ENCODE assay signal across 23 mouse cellular contexts in genomic region chr6:126484887-126485286, GRCm38 (mm10). TPM values are rescaled to one million over a fixed set of nuclear protein-coding genes. Genes with fewer than 3 reads are reported as not detected.
A peak's percentile ranks its signal among the peaks of the same experiment; 100 is the strongest.
DNase-seq lines count a peak whose midpoint lies in the region; ATAC-seq and TF ChIP-seq lines count a peak whose summit lies in the region.
"Had no signal": no experiment of that assay in that cellular context is flagged by ENCODE, and none has a peak within 500 bp of the region (broad histone marks: within the 10 kb centered on the region; RNA-seq: fewer than 3 reads in every experiment).

No protein-coding gene starts in this region.

- intact Hi-C loops in heart, adult 2 months (cut with DNase I): no loop called here

- WGBS in heart, embryonic 15.5 days: 31% methylated on average over 4 of the region's 4 CpGs
- WGBS in heart, adult 2 months: 46% methylated on average over 4 of the region's 4 CpGs
- WGBS in stomach, postnatal 0 days: 44% methylated on average over 3 of the region's 4 CpGs
- 43% methylated on average over 4 of the region's 4 CpGs for WGBS in lung, adult 2 months

- H3K9ac ChIP-seq in heart, embryonic 15.5 days: no peak overlapping the region
- H3K9ac ChIP-seq in heart, adult 2 months (ENCODE audit: low read depth, low read length): no peak overlapping the region
- H3K9ac ChIP-seq in stomach, postnatal 0 days (ENCODE audit: low read length): no peak overlapping the region
- H3K9ac ChIP-seq: forebrain, embryonic 12.5 days; limb, embryonic 13.5 days; liver, embryonic 14.5 days; midbrain, embryonic 15.5 days had no signal

- peak; percentile 79 for DNase-seq in adrenal gland, adult 2 months
- no peak for DNase-seq in adrenal gland, postnatal 10 days
- DNase-seq in heart, adult 2 months: no peak
- peak; percentile 50 for DNase-seq in adrenal gland, postnatal 14 days
- DNase-seq in stomach, postnatal 0 days (ENCODE audit: low spot score): no peak
- no peak for DNase-seq in lung, adult 2 months
- DNase-seq in spleen, adult 18-20 months: no peak
- DNase-seq: B cell, adult 2 months; cerebellum, adult 9-11 months; gastrocnemius, postnatal 36 days; kidney, adult 18-20 months; kidney, postnatal 25 days; layer of hippocampus, adult 9-11 months; thymus, postnatal 14 days had no signal

- H3K27ac ChIP-seq in heart, embryonic 15.5 days: no peak overlapping the region
- no peak overlapping the region for H3K27ac ChIP-seq in heart, adult 2 months
- no peak overlapping the region for H3K27ac ChIP-seq in stomach, postnatal 0 days (replicated peaks)
- H3K27ac ChIP-seq: forebrain, embryonic 12.5 days; hindbrain, postnatal 0 days; limb, embryonic 13.5 days; liver, embryonic 14.5 days; midbrain, embryonic 15.5 days had no signal

- H3K4me2 ChIP-seq in heart, embryonic 15.5 days: no peak overlapping the region
- no peak overlapping the region for H3K4me2 ChIP-seq in stomach, postnatal 0 days (replicated peaks; ENCODE audit: low read depth)
- H3K4me2 ChIP-seq: forebrain, embryonic 12.5 days; limb, embryonic 13.5 days; midbrain, embryonic 15.5 days had no signal

- H3K4me3 ChIP-seq in heart, embryonic 15.5 days: no peak overlapping the region
- no peak overlapping the region for H3K4me3 ChIP-seq in heart, adult 2 months
- no peak overlapping the region for H3K4me3 ChIP-seq in stomach, postnatal 0 days (ENCODE audit: low read depth, low read length)
- H3K4me3 ChIP-seq in lung, adult 2 months (replicated peaks; ENCODE audit: extremely low read depth, low read depth, low read length): no peak overlapping the region
- H3K4me3 ChIP-seq: forebrain, embryonic 12.5 days; limb, embryonic 13.5 days; midbrain, embryonic 15.5 days had no signal

- ATAC-seq in heart, embryonic 15.5 days (replicated peaks; ENCODE audit: insufficient number of reproducible peaks, insufficient read depth, low FRiP score, low read depth): 0 out of 2 replicates have a peak, but pooled peaks have one; percentile 38
- ATAC-seq in stomach, postnatal 0 days (ENCODE audit: low FRiP score, low TSS enrichment): 0 out of 2 replicates have a peak, but pooled peaks have one; percentile 24
- ATAC-seq: hindbrain, postnatal 0 days; lung, postnatal 0 days; midbrain, embryonic 15.5 days had no signal

- no peaks in the 10 kb centered on the region for H3K36me3 ChIP-seq in heart, embryonic 15.5 days
- H3K36me3 ChIP-seq in heart, adult 2 months (ENCODE audit: control insufficient read depth, insufficient read depth, low read length): no peaks in the 10 kb centered on the region
- H3K36me3 ChIP-seq in stomach, postnatal 0 days (ENCODE audit: control insufficient read depth, insufficient read depth, low read length): no peaks in the 10 kb centered on the region
- H3K36me3 ChIP-seq: forebrain, embryonic 12.5 days; limb, embryonic 13.5 days; midbrain, embryonic 15.5 days had no signal

- TF ChIP-seq EP300 in heart, adult 2 months (IDR thresholded peaks at IDR 0.05; ENCODE audit: insufficient read depth, low read depth, low read length): no peak
- no peak for TF ChIP-seq EP300 in stomach, postnatal 0 days (optimal IDR thresholded peaks at IDR 0.05)

- TF ChIP-seq CTCF in heart, adult 2 months (IDR thresholded peaks at IDR 0.05): no peak
- TF ChIP-seq CTCF in stomach, postnatal 0 days (IDR thresholded peaks at IDR 0.05; ENCODE audit: low read depth): peak; percentile 17; the same call in 1 of the 2 replicates
- TF ChIP-seq CTCF in lung, adult 2 months (IDR thresholded peaks at IDR 0.05; ENCODE audit: insufficient read depth, low read length): no peak

- no peak for TF ChIP-seq POLR2A in heart, adult 2 months (IDR thresholded peaks at IDR 0.05; ENCODE audit: insufficient read depth, low read depth, low read length)
- TF ChIP-seq POLR2A in lung, adult 2 months (IDR thresholded peaks at IDR 0.05; ENCODE audit: borderline replicate concordance, extremely low read depth, low read depth, low read length): no peak

- peaks cover 5% of the 10 kb centered on the region; the same call in 1 of the 2 replicates for H3K4me1 ChIP-seq in heart, embryonic 15.5 days (replicated peaks)
- no peaks in the 10 kb centered on the region for H3K4me1 ChIP-seq in heart, adult 2 months (ENCODE audit: control insufficient read depth, insufficient read depth, low read length)
- no peaks in the 10 kb centered on the region for H3K4me1 ChIP-seq in stomach, postnatal 0 days (replicated peaks; ENCODE audit: control insufficient read depth, insufficient read depth)
- no peaks in the 10 kb centered on the region for H3K4me1 ChIP-seq in lung, adult 2 months (ENCODE audit: control insufficient read depth, insufficient read depth, low read length)
- H3K4me1 ChIP-seq: forebrain, embryonic 12.5 days; limb, embryonic 13.5 days; midbrain, embryonic 15.5 days had no signal

- no peaks in the 10 kb centered on the region for H3K27me3 ChIP-seq in heart, embryonic 15.5 days
- H3K27me3 ChIP-seq in heart, adult 2 months (ENCODE audit: control insufficient read depth, insufficient read depth, low read length): no peaks in the 10 kb centered on the region
- no peaks in the 10 kb centered on the region for H3K27me3 ChIP-seq in stomach, postnatal 0 days (ENCODE audit: control insufficient read depth, insufficient read depth, low read length)
- H3K27me3 ChIP-seq: forebrain, embryonic 12.5 days; limb, embryonic 13.5 days; midbrain, embryonic 15.5 days had no signal

- H3K79me2 ChIP-seq in heart, adult 2 months (replicated peaks; ENCODE audit: control insufficient read depth, insufficient read depth, low read length): no peaks in the 10 kb centered on the region

- no peaks in the 10 kb centered on the region for H3K9me3 ChIP-seq in heart, embryonic 15.5 days (replicated peaks)
- H3K9me3 ChIP-seq in stomach, postnatal 0 days (ENCODE audit: control insufficient read depth, low read length): no peaks in the 10 kb centered on the region
- H3K9me3 ChIP-seq: forebrain, embryonic 12.5 days; limb, embryonic 13.5 days; midbrain, embryonic 15.5 days had no signal

RNA-seq across cellular contexts. Expression of gene Kcna5, which starts 50.3 kb away (rescaled TPM):
- 1 to 10 TPM; 2.9 to 3.0 TPM for total RNA-seq in adrenal gland, adult 2 months (2021)
- 3.5 and 3.8 TPM in 2 replicates for polyA plus RNA-seq in adrenal gland, adult 2 months (2012; rRNA removed)
- 10 to 100 TPM in 1 of 2 experiments, 1 to 10 TPM in 1; 5.1 to 10.1 TPM for total RNA-seq in adrenal gland, postnatal 10 days (2021)
- 7.4 and 7.5 TPM in 2 replicates for polyA plus RNA-seq in heart, embryonic 15.5 days (2015; fragmentation: Nextera tagmentation; extraction: Ambion mirVana)
- 10 to 100 TPM; 15.1 to 27.1 TPM for total RNA-seq in heart, adult 2 months (2021)
- 20.4 and 23.2 TPM in 2 replicates for polyA plus RNA-seq in heart, adult 2 months (2012; rRNA removed)
- total RNA-seq in adrenal gland, postnatal 14 days (2021): 7.0 and 9.7 TPM in 2 replicates
- 3.2 and 3.5 TPM in 2 replicates for polyA plus RNA-seq in stomach, postnatal 0 days (2015; fragmentation: Nextera tagmentation; extraction: Ambion mirVana)
- polyA plus RNA-seq in lung, adult 2 months (2012; rRNA removed): 1.1 and 1.4 TPM in 2 replicates
- total RNA-seq: hematopoietic stem cell, adult 5-6 weeks; megakaryocyte progenitor cell, adult 5-6 weeks had no signal

Comparison
In these comparisons a context has a peak if more than half of its experiments do, and no peak if none do; other contexts are left out.
1. DNase-seq: peak in adrenal gland, adult 2 months (single experiment) and adrenal gland, postnatal 14 days (single experiment); none in adrenal gland, postnatal 10 days (single experiment), heart, adult 2 months (0 of 2), stomach, postnatal 0 days (single experiment), lung, adult 2 months (single experiment) and spleen, adult 18-20 months (0 of 2).